Mouse (Mus musculus) retina, postnatal 7 days (tissue): ENCODE data around the gene Timp3.

Experiments
- DNase-seq: peaks from one replicate; pipeline ENCODE4 v3.0.0-alpha.2; 2012; ENCODE audit warnings: low read depth, low spot score

Timp3 gene

DNA sequence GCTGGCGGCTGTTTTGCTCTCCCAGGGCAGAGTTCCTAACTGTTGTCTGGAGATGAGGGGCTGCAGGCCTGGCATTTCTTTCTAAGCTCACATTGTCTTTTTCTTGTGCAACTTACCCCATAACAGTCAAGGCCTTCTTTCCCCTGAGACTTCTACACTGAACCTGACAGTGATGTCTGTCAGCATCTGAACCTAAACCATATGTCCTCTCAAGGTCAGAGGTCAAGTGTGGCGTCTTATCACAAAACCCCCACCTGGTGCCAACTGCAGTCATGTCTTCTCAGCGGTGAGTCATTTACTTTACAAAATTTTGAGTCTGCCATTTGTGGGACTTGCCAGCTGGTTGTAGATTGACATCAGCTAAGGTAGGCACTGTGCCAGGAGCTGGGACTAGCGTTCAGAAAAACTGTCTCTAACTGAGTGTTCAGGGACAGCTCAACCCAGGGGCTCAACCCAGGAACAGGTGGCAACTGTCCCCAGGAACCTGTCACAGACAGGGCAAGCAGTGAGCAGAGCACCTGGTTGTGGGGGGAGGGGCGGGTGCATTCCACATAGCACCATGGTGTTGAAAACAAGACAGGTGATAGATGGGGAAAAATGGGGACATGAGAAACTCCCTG is 87.8 kb downstream of the Timp3 start:
- no peak for DNase-seq

DNA sequence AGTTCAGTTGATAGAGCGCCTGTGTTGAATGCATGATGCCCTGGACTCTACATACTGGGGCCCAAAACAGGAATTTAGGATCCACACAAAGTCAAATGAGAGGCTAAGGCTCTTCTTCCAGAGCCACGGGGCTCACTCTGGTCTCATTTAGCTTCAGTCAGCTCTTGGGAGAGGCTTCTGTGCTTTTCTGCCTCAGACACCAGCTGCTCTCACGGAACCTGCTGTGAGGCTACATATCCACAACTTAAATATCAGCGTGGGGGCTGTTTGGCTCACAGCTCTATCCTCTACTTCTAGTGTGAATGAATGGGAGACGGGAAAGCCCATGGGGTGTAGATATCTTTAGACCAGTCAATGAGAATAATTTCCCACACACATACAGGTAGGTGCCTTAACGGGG is 88.6 kb downstream of the Timp3 start:
- no peak for DNase-seq

DNA sequence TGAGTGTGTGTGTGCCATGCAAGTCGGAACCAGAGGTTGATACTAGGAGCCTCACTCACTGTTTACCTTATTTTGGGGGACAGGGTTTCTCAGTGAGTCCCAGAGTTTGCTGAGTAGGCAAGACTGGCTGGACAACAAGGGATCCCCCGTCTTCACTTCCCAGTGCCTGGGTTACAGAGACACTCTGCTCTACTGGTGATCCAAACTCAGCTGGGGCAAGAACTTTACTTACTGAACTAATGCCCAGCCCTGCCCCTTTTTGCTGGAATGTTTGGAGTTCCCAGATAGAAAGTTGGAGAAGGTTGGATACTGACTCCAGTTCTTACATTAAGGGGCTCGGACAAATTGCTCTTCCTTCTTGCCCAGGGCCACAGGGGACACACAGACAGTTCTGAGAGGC is 89.2 kb downstream of the Timp3 start:
- no peak for DNase-seq

DNA sequence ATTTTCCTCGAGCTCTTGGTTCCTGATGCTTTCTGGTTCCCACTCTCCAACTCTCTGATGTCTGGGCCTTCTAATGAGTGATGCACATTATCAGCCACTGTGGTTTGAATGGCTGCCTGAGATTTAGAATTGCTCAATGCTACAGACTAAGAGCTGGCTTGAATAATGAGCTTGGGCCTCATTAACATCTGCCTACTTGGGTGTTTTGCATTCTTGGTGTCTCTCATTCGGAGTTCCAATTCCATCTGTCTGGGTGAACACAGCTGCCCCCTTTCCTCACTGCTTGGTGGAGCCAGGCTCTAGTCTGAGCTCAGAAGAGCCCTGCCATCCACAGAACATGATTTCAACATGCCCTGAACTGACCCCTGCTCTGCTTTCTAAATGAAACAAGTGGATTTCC is 89.7 kb downstream of the Timp3 start:
- no peak for DNase-seq

DNA sequence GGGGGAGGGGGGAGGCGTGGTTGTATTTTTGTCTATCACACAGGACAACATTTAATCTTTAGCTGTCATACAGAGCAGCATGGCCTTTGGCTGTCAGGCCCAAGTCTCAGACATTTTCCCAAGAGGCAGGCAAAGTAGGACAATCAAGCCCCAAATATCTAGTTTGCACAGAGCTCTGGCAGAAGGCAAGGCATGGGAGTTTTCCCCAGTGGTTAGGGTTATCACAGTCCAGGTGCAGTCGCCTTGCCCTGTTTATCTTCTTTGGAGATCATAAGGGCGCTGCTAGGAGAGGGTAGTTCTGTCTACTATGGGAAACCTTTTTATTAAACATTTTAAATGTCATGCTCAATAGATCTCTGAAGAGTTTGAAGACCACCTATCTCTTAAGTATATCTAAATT is 92.2 kb downstream of the Timp3 start:
- DNase-seq, result no peak

DNA sequence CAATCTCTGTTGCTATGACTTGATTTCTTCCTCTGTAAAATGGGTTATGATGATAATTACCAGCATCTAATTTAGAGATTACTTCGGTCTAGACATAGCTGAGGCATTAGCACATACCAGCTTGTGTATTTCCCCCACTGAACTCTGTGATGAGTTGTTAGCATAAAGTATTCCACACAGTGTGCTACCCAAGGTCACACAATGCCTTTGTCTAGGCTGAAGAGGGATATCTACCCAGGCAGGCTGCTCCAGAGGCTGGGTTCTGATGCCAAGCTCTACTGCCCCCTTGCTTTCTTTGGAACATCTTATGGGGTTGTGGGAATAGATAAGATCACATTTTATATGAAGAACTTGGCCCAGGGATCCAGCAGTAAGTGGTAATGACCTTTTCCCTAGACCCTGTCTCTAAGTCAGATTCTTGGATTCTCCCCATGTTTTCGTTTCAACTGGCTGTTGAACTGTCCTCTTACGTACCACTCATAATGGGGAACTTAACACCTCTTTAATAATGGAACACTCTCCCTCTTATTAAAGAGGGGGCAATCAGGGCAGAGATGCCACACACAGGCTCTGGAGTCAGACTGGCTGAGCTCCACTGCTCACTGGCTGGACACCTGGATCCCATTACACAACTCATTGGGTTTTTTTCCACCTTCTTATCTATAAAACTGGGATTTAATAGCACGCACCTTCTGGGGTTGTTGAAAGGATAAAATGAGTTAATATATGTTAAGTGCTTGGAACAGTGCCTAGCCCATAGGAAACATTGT is 97.6 kb downstream of the Timp3 start:
- no peak for DNase-seq

DNA sequence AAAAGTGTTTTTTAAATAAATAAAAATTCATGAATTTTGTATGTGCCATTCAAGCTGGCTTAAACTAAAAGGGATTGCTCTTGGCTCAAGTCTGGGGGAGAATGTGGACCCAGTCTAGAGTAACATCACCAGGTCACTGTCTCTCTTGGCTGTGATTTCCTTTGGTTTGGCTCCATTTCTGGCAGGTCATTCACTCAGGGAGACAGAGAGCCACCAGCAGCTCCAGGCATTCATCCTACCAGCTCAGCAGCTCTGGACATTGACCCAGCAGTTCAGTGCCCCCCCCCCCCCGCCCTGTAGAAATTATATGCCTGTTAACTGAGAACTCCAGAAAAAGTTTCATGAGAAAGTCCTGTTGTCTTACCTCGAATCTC is 98.2 kb downstream of the Timp3 start:
- no peak for DNase-seq
